Mouse (Mus musculus) C2C12 (cell line): Measurements from ENCODE around the gene Ankrd13c.

Experiments
- CEBPB ChIP-seq: IDR thresholded peaks from one replicate; pipeline ENCODE4 v1.6.1; 2011; ENCODE audit warnings: low read depth, mild to moderate bottlenecking, control low read depth, moderate library complexity
- CTCF ChIP-seq: IDR thresholded peaks from one replicate; pipeline ENCODE4 v1.5.1; 2011; ENCODE audit not compliant: control insufficient read depth, insufficient read depth, insufficient read length
- FOSL1 ChIP-seq: IDR thresholded peaks from one replicate; pipeline ENCODE4 v1.8.0; 2011; ENCODE audit warnings: mild to moderate bottlenecking, low read length; ENCODE audit not compliant: poor library complexity, insufficient read depth, severe bottlenecking
- MAX ChIP-seq: IDR thresholded peaks from one replicate; pipeline ENCODE4 v1.6.1; 2011; ENCODE audit warnings: mild to moderate bottlenecking, control low read depth
- MYOD1 ChIP-seq: IDR thresholded peaks from one replicate; pipeline ENCODE4 v1.6.1; 2011; ENCODE audit warnings: low read depth; ENCODE audit not compliant: control insufficient read depth, insufficient read length
- MYOG ChIP-seq: IDR thresholded peaks from one replicate; pipeline ENCODE4 v1.6.1; 2011; ENCODE audit not compliant: control insufficient read depth, insufficient read length; ENCODE audit errors: extremely low read depth
- USF1 ChIP-seq: IDR thresholded peaks from one replicate; pipeline ENCODE4 v1.6.1; 2011; ENCODE audit warnings: low read depth, mild to moderate bottlenecking, control low read depth, moderate library complexity

DNA sequence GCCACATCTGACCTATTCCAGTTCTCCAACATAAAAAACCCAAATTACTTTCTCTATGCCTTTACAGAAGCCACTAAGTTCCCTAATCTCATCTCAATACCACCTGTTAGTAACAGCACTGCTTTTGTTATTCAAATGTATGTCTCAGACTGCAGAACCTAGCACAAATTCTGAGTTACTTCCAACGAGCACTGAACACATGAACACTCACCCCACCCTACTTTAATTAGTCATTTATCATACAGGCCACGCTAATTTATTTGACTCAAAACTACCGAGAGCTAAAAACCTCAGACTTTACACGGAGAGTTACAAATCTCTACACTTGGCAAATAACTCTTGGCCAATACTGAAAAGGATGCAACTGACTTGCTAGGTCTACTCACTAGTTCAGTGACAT lies 85.1 kb downstream of the Ankrd13c start:
- TF ChIP-seq CTCF: no peak
- no peak for TF ChIP-seq USF1
- no peak for TF ChIP-seq MYOG
- no peak for TF ChIP-seq MYOD1
- no peak for TF ChIP-seq CEBPB
- TF ChIP-seq MAX: no peak
- TF ChIP-seq FOSL1: no peak
